Mouse (Mus musculus): ENCODE results near the gene Fabp6.

- TF ChIP-seq CTCF (IDR thresholded peaks at IDR 0.05; ENCODE audit: control insufficient read depth, insufficient read depth, insufficient replicate concordance, low read depth, low read length) (no peak), POLR2A (IDR thresholded peaks at IDR 0.05; ENCODE audit: control insufficient read depth, low read depth, low read length) (no peak)
Observed at GRCm38 (mm10) chr11:43632566-43632965, 31.2 kb upstream of the Fabp6 start.
